In genomic region chr2:116852249-116852648, GRCm38 (mm10) we compare ENCODE assay signal across 14 mouse cellular contexts. TPM values are rescaled to one million over a fixed set of nuclear protein-coding genes. Genes with fewer than 3 reads are reported as not detected.
DNase-seq lines count a peak whose midpoint lies in the region; ATAC-seq and TF ChIP-seq lines count a peak whose summit lies in the region.
"Had no signal": no experiment of that assay in that cellular context is flagged by ENCODE, and none has a peak within 500 bp of the region (broad histone marks: within the 10 kb centered on the region; RNA-seq: fewer than 3 reads in every experiment).

No protein-coding gene starts in this region.

- TF ChIP-seq CTCF in hindbrain, postnatal 0 days (IDR thresholded peaks at IDR 0.05; ENCODE audit: low read depth): no peak

- 20% methylated on average over 5 of the region's 5 CpGs for WGBS in lung, embryonic 16.5 days
- WGBS in hindbrain, postnatal 0 days: 13% methylated on average over 5 of the region's 5 CpGs
- 23% methylated on average over 5 of the region's 5 CpGs for WGBS in limb, embryonic 15.5 days

- intact Hi-C loops in heart, postnatal 25 days (cut with DNase I): no loop called here

- H3K27me3 ChIP-seq in lung, embryonic 16.5 days (ENCODE audit: control insufficient read depth, insufficient read depth, low read depth, low read length): no peaks in the 10 kb centered on the region
- H3K27me3 ChIP-seq in hindbrain, postnatal 0 days (ENCODE audit: insufficient read depth, low read length): no peaks in the 10 kb centered on the region
- no peaks in the 10 kb centered on the region for H3K27me3 ChIP-seq in limb, embryonic 15.5 days
- H3K27me3 ChIP-seq: CH12.LX had no signal

- DNase-seq in heart, adult 11 months: peak; percentile 61
- no peak for DNase-seq in heart, postnatal 25 days (ENCODE audit: low spot score)
- DNase-seq in lung, postnatal 14 days: no peak
- peak; percentile 69 for DNase-seq in hindbrain, postnatal 0 days (ENCODE audit: low spot score)
- no peak for DNase-seq in natural killer cell, adult 2 months (ENCODE audit: low spot score in 2 of 2)
- DNase-seq in T-cell, adult 2 months (ENCODE audit: low spot score): no peak
- DNase-seq: lung, adult 18-20 months; right cerebral cortex, postnatal 4 days; thymus, postnatal 14 days had no signal

- H3K4me1 ChIP-seq in lung, embryonic 16.5 days (replicated peaks; ENCODE audit: control insufficient read depth, insufficient read depth, low read length): 0 out of 2 replicates have a peak, but pooled peaks cover 2% of the 10 kb centered on the region
- peaks cover 6% of the 10 kb centered on the region; the same call in 1 of the 2 replicates for H3K4me1 ChIP-seq in hindbrain, postnatal 0 days (ENCODE audit: insufficient read depth, low read length)
- peaks cover 7% of the 10 kb centered on the region; the same call in 1 of the 2 replicates for H3K4me1 ChIP-seq in limb, embryonic 15.5 days

- H3K9ac ChIP-seq in lung, embryonic 16.5 days (ENCODE audit: low read length): no peak overlapping the region
- H3K9ac ChIP-seq in hindbrain, postnatal 0 days (replicated peaks; ENCODE audit: low read length): no peak overlapping the region
- no peak overlapping the region for H3K9ac ChIP-seq in limb, embryonic 15.5 days

- no peak overlapping the region for H3K27ac ChIP-seq in lung, embryonic 16.5 days (ENCODE audit: low read length)
- H3K27ac ChIP-seq in hindbrain, postnatal 0 days: no peak overlapping the region
- H3K27ac ChIP-seq in limb, embryonic 15.5 days: peak overlapping the region; percentile 50
- H3K27ac ChIP-seq: layer of hippocampus, adult 2 months had no signal

- no peaks in the 10 kb centered on the region for H3K36me3 ChIP-seq in lung, embryonic 16.5 days (ENCODE audit: control insufficient read depth, insufficient read depth, low read length)
- no peaks in the 10 kb centered on the region for H3K36me3 ChIP-seq in hindbrain, postnatal 0 days (ENCODE audit: insufficient read depth, low read length)
- H3K36me3 ChIP-seq in limb, embryonic 15.5 days: no peaks in the 10 kb centered on the region

- H3K9me3 ChIP-seq in lung, embryonic 16.5 days (ENCODE audit: control insufficient read depth, low read length): no peaks in the 10 kb centered on the region
- no peaks in the 10 kb centered on the region for H3K9me3 ChIP-seq in hindbrain, postnatal 0 days (ENCODE audit: low read length)
- H3K9me3 ChIP-seq in limb, embryonic 15.5 days: no peaks in the 10 kb centered on the region

- H3K4me3 ChIP-seq in lung, embryonic 16.5 days (ENCODE audit: low read length): no peak overlapping the region
- no peak overlapping the region for H3K4me3 ChIP-seq in hindbrain, postnatal 0 days (ENCODE audit: low read length)
- no peak overlapping the region for H3K4me3 ChIP-seq in limb, embryonic 15.5 days
- H3K4me3 ChIP-seq: layer of hippocampus, adult 2 months; myocyte had no signal

- ATAC-seq in lung, embryonic 16.5 days (ENCODE audit: low read depth): 0 out of 2 replicates have a peak, but pooled peaks have one; percentile 47
- ATAC-seq in hindbrain, postnatal 0 days: peak; percentile 61
- peak; percentile 55; the same call in 1 of the 2 replicates for ATAC-seq in limb, embryonic 15.5 days (ENCODE audit: insufficient number of reproducible peaks, low FRiP score, low TSS enrichment, low read depth)

- no peak overlapping the region for H3K4me2 ChIP-seq in lung, embryonic 16.5 days (ENCODE audit: low read depth, low read length)
- no peak overlapping the region for H3K4me2 ChIP-seq in hindbrain, postnatal 0 days (ENCODE audit: low read depth, low read length)
- H3K4me2 ChIP-seq in limb, embryonic 15.5 days: no peak overlapping the region

RNA-seq across cellular contexts. Expression of gene Tmco5, which starts 26.2 kb away (rescaled TPM):
- not detected for total RNA-seq in heart, postnatal 25 days (2021)
- polyA plus RNA-seq in lung, embryonic 16.5 days (2015; fragmentation: Nextera tagmentation; extraction: Ambion mirVana): not detected in 2 replicates
- total RNA-seq in hindbrain, postnatal 0 days (2014; rRNA removed): not detected in 2 replicates
- not detected in 2 replicates for polyA plus RNA-seq in hindbrain, postnatal 0 days (2015; fragmentation: Nextera tagmentation; extraction: Ambion mirVana)
- not detected in 2 replicates for polyA plus RNA-seq in limb, embryonic 15.5 days (2015; fragmentation: Nextera tagmentation; extraction: Ambion mirVana)
- total RNA-seq: CH12.LX had no signal
- polyA plus RNA-seq: myocyte had no signal

Comparison
In these comparisons a context has a peak if more than half of its experiments do, and no peak if none do; other contexts are left out.
1. DNase-seq: peak in heart, adult 11 months (single experiment) and hindbrain, postnatal 0 days (single experiment); none in heart, postnatal 25 days (single experiment), lung, postnatal 14 days (single experiment), natural killer cell, adult 2 months (0 of 2) and T-cell, adult 2 months (single experiment).
2. Peak in every context shown above with its lines, with median percentiles within 50 percentile points of each other: ATAC-seq.